Mouse (Mus musculus) bone marrow macrophage, adult 2 months (primary cell): ENCODE results near the gene Nf2. TPM values are rescaled to one million over a fixed set of nuclear protein-coding genes. Genes with fewer than 3 reads are reported as not detected.

Experiments
- H3K27ac ChIP-seq: 2 replicates; pipeline ENCODE4 v1.5.1; 2012; ENCODE audit warnings: low read depth, low read length; ENCODE audit not compliant: insufficient read depth
- H3K4me1 ChIP-seq: 2 replicates; pipeline ENCODE4 v1.6.1; 2012; ENCODE audit warnings: low read length; ENCODE audit not compliant: control insufficient read depth, insufficient read depth
- H3K4me3 ChIP-seq: 2 replicates; pipeline ENCODE4 v1.5.1; 2012; ENCODE audit warnings: mild to moderate bottlenecking, low read length, moderate library complexity; ENCODE audit not compliant: insufficient read depth
- CTCF ChIP-seq: IDR thresholded peaks from 2 replicates; pipeline ENCODE4 v1.5.1; 2012; ENCODE audit warnings: low read depth, mild to moderate bottlenecking, low read length, moderate library complexity
- POLR2A ChIP-seq: IDR thresholded peaks from 2 replicates; pipeline ENCODE4 v1.6.1; 2012; ENCODE audit warnings: mild to moderate bottlenecking, low read depth, low read length, borderline replicate concordance
- polyA plus RNA-seq: library from polyadenylated mRNA; stranded (reverse); fragments of >200 nt; gene quantifications from 2 replicates; pipeline ENCODE4 v1.2.4, GENCODE M21; 2012; ENCODE audit not compliant: missing spikeins, insufficient read depth, insufficient read length

Nf2 gene
- polyA plus RNA-seq, 1 experiment = 76.8 TPM

- Histone ChIP-seq H3K4me3 (no peak overlapping the region), H3K4me1 (peaks cover 24% of the 10 kb centered on the region), H3K27ac (no peak overlapping the region)
- TF ChIP-seq POLR2A = no peak
- TF ChIP-seq CTCF = no peak
These were observed 8.3 kb downstream of the Nf2 start for GRCm38 (mm10) chr11:4840942-4841526.

- Histone ChIP-seq H3K27ac (0 out of 2 replicates have a peak overlapping the region, but pooled peaks have one; percentile 54), H3K4me3 (no peak overlapping the region), H3K4me1 (peaks cover 46% of the 10 kb centered on the region)
- no peak for TF ChIP-seq CTCF
- no peak for TF ChIP-seq POLR2A
These were observed 11.1 kb downstream of the Nf2 start for GRCm38 (mm10) chr11:4838235-4838634.

DNA sequence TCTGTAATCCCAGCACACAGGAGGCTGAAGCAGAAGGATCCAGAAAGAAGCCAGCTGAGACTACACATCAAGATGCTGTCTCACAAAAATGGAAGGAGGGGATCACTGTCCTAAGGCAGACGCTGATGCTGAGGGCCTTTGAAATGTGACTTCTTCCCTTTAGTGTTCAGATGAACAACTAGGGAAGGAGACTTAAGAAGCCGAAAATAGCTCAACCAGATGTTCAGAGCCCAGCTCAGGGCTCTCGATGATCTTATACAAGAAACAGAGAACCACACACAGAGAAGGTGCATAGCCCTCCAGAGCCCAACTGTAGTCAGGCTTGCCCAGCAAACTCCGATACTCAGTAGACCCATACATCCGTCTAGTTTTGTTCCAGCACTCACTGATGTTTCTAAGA lies 12.0 kb downstream of the Nf2 start:
- Histone ChIP-seq H3K27ac (peak overlapping the region; percentile 54), H3K4me3 (no peak overlapping the region), H3K4me1 (peaks cover 51% of the 10 kb centered on the region)
- TF ChIP-seq POLR2A (no peak), CTCF (no peak)

DNA sequence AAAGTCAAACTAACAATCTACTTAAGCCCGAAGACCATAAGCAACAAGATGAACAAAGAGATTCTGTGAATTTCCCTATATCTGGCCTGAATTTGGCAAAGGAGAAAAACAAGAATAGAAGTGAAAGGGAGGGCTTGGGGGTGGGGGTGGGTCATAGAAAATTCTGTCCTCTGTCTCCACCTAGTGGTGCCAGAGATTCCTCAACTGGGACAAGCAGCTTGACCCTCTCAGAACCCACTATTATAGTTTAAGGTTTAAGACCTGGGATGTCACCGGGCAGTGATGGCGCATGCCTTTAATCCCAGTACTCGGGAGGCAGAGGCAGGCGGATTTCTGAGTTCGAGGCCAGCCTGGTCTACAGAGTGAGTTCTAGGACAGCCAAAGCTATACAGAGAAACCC lies 12.6 kb downstream of the Nf2 start:
- no peak overlapping the region for H3K27ac ChIP-seq
- H3K4me3 ChIP-seq = no peak overlapping the region
- peak; percentile 82 for TF ChIP-seq CTCF
- no peak for TF ChIP-seq POLR2A
- peaks cover 52% of the 10 kb centered on the region for H3K4me1 ChIP-seq

- Histone ChIP-seq H3K4me3 (no peak overlapping the region), H3K27ac (no peak overlapping the region), H3K4me1 (peaks cover 51% of the 10 kb centered on the region)
- TF ChIP-seq CTCF (no peak), POLR2A (no peak)
These were observed 13.9 kb downstream of the Nf2 start for GRCm38 (mm10) chr11:4835436-4835835.

- peak overlapping the region; percentile 96 for H3K27ac ChIP-seq
These were observed 15.9 kb downstream of the Nf2 start for GRCm38 (mm10) chr11:4833295-4833939.

DNA sequence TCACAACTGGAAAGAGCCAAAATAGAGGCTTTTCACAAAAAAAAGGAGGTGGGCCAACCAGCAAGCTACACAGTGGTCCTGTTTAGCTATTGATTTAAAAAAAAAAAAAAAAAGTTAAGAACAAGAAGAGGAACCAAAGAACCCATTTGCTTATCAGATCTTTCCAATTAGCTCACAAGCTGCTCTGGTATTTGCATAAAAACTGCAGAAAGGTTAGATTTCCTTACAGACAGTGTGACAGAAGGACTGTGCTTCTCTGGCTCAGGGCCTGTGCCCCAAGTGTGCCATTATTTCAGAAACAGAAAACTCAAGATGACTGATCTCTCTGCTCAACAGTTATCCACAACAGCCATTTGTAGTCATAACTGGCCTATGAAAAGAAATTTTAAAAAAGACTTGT lies 18.3 kb downstream of the Nf2 start:
- Histone ChIP-seq H3K4me1 (peaks cover 55% of the 10 kb centered on the region), H3K27ac (no peak overlapping the region), H3K4me3 (no peak overlapping the region)
- TF ChIP-seq POLR2A (no peak), CTCF (no peak)

More at GRCm38 (mm10) chr11:4833295-4833939, 15.9 kb downstream of the Nf2 start:
- peaks cover 51% of the 10 kb centered on the region for H3K4me1 ChIP-seq
- TF ChIP-seq CTCF = no peak
- TF ChIP-seq POLR2A = no peak
- peak overlapping the region; percentile 33; the same call in 1 of the 2 replicates for H3K4me3 ChIP-seq

DNA sequence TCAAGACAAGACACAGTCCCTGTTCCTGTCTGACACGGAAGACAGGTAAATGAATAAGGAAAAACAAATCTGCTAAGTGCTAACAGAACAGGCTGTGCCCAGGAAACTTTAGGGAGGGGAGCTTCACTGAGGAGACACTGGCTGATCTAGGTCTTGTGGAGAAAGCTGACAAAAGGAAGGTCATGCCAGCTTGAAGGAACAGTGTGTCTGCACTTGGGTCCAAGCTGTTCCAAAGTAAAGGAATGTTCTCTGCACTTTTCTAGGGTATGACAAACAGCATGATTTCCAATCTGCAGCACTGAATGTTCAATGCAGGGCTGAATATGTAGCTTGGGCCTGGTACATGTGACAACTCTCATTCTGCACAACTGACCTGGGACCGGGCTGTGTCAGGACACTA lies 21.4 kb downstream of the Nf2 start:
- Histone ChIP-seq H3K4me3 (no peak overlapping the region), H3K4me1 (peaks cover 46% of the 10 kb centered on the region), H3K27ac (no peak overlapping the region)
- TF ChIP-seq CTCF (no peak), POLR2A (no peak)

DNA sequence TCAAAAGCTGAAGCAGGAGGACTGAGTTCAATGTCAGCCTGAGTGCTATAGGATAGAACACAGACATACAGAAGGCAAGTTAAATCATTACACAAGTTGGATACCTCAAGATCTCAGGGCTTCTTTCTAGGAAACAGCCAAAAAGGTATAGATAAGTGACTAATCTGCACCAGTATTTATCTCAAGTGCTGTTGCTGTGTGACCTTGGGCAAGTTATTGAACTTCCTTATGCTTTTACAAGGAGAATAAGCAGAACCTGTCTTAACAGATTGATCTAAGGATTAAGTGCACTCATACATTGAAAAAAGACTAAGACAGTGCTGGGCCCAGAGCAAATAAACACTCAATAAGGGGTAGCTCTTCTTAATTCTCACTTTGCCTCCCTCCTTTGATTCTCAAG lies 22.0 kb downstream of the Nf2 start:
- no peak overlapping the region for H3K27ac ChIP-seq
- peaks cover 44% of the 10 kb centered on the region for H3K4me1 ChIP-seq
- H3K4me3 ChIP-seq = no peak overlapping the region
- no peak for TF ChIP-seq POLR2A
- no peak for TF ChIP-seq CTCF

- no peak for TF ChIP-seq CTCF
- no peak for TF ChIP-seq POLR2A
- Histone ChIP-seq H3K4me3 (no peak overlapping the region), H3K4me1 (peaks cover 39% of the 10 kb centered on the region), H3K27ac (no peak overlapping the region)
These were observed 23.1 kb downstream of the Nf2 start for GRCm38 (mm10) chr11:4826152-4826778.
